Mouse (Mus musculus) right cerebral cortex, postnatal 36 days (tissue): ENCODE data around the gene Flt1.
"Not testable (repeated sequence)": the region's sequence is repeated elsewhere in the genome, so short reads cannot be mapped to it uniquely, and the experiment has no call there.

Experiments used
- DNase-seq, 2 experiments: peaks; one replicate each; pipeline ENCODE4 v3.0.0; 2022; ENCODE audit warnings: low spot score in 2 of 2, mixed read lengths in 1 of 2

Flt1 gene

DNA sequence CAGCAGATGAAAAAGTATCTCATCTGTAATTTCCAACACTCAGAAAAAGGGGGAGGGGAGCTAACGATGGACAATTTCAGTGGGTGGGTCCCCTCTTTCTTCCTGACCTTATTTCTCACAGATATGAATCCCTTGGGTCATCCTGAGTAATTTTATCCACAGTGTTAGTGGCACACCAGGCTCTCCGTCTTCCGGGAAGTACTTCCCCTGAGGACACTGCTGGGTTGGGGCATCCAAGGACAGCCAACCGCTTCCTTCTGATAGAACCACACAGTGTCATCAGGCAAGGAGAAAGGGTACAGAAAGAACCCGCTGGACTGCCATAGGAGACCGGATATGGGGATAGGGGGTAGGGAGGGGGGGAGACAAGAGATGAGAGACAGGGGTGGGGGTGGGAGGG is 111.2 kb downstream of the Flt1 start:
- DNase-seq = no peak

GRCm38 (mm10) chr5:147611348-147611747 is 114.5 kb downstream of the Flt1 start:
- DNase-seq = not testable (repeated sequence)

GRCm38 (mm10) chr5:147607256-147607975 is 118.4 kb downstream of the Flt1 start:
- no peak for DNase-seq

- DNase-seq = no peak
Observed at GRCm38 (mm10) chr5:147606751-147607150, 119.1 kb downstream of the Flt1 start.

DNA sequence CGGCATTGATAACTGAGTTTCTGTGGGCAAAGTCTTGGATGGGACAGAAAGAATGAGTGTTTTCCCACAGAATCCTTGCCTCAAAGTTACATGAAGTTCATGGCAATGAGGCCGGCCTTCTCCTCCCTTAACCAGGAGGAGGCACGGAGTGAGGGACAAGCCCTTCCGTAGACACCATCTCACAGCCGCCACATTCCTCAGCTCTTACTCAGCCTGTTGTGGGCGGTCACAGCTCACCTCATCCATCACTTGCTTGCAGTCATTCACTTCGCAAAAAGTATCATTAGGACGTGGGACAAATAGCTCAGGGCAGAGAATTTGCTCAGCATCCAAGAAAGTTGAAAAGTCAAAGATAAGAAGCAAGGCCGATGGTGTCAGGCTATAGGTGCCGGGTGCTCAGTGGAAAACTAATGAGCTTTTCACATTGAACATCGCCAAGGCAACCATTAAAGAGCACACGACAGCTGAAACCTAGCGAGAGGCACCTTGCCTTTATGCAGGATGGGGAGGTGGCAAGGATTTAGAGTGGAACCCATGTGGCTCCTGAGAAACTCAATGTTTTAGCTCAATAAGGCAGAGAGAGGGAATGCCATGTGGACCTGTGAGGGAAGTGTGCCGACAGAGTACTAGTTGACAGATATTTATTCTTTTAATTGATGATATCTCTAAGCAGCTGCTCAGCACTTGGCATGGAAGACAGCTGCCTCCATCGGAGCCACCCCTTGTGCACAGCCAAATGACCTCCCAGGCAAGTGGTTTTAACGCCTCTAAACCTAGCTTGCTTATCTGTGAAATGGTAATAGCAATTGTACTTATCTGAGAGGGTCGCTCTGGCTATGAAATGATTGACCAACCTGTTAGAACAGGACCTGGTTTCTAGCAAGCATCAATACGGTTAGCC is 124.1 kb downstream of the Flt1 start:
- no peak for DNase-seq

- DNase-seq = no peak
Observed at GRCm38 (mm10) chr5:147597825-147598224, 128.0 kb downstream of the Flt1 start.

DNA sequence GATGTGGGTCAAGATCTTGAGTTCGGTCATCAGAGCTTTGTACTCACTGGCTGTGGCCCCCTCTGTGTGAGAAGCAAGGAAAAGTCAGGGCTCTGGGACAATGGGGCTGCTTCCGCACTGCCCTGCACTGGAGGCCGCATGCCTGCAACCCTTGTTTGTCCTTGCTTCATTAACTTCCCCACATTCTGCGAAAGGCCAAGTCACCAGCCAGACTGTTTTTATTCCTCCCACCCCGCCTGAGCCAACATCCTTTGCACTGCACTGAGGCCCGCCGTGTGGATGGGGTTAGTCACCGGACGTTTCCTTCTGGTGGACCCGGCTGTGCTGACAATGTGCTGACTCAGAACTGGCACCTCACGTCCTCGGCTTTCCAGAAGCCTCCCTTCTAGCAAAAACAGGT is 136.0 kb downstream of the Flt1 start:
- DNase-seq = no peak

GRCm38 (mm10) chr5:147585070-147585469 is 140.7 kb downstream of the Flt1 start:
- no peak for DNase-seq

GRCm38 (mm10) chr5:147584648-147585047 is 141.2 kb downstream of the Flt1 start:
- no peak for DNase-seq

- peak; percentile 32 to 38 for DNase-seq
Observed at GRCm38 (mm10) chr5:147583702-147584298, 142.0 kb downstream of the Flt1 start.

DNA sequence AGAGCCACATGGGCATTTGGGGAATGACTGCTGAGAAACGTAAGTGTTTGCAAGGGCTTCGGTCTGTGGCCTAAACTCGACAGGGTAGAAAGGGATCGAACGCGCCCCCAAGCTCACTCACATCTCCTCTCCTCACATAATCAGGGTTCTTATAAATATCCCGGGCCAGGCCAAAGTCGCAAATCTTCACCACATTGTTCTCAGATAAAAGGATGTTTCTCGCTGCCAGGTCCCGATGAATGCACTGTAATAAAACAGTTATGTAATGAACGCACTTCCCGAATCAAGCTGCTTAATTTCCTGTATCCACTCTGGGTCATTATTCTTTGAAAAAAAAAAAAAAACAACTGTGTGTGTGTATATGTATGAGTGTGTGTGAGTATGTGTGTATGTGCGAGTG is 145.6 kb downstream of the Flt1 start:
- DNase-seq = no peak

GRCm38 (mm10) chr5:147579691-147580090 is 146.1 kb downstream of the Flt1 start:
- DNase-seq = no peak

DNA sequence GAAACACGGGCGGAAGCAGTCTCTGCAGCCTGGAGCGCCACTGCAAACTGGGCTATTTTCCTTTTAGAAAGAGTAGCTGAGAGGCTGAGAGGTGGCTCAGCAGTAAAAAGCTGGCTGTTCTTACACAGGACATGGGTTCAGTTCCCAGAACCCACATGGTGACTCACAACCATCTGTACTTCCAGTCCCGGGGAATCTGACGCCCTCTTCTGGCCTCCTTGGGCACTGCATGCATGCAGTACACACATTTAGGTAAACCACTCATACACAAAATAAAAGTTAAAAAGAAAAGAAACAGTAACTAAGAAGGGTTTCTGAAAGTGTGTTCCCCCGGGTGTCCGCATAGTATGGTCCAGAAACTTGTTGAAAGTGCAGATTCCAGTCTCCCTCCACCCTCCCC is 146.7 kb downstream of the Flt1 start:
- no peak for DNase-seq

- no peak for DNase-seq
Observed at GRCm38 (mm10) chr5:147577003-147577402, 148.8 kb downstream of the Flt1 start.

GRCm38 (mm10) chr5:147574517-147574916 is 151.3 kb downstream of the Flt1 start:
- DNase-seq = no peak

DNA sequence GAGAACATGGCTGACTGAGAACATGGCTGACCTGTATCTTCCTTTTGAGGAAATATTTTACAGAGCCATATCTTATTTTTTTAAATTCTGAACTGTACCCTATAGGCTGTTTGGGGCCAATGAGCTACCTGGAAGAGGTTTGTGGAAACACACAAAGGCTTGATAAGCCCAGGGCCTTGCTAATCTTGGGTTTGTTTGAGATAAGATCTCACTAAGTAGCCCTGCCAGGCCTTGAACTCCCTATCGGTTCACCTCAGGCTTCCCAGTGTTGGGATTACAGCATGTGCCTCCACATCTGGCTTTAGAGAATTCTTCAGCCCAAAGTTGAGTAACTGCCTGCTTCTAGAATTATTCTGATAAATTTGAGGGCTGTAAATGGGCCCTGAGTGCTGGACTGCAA is 152.3 kb downstream of the Flt1 start:
- no peak for DNase-seq

DNA sequence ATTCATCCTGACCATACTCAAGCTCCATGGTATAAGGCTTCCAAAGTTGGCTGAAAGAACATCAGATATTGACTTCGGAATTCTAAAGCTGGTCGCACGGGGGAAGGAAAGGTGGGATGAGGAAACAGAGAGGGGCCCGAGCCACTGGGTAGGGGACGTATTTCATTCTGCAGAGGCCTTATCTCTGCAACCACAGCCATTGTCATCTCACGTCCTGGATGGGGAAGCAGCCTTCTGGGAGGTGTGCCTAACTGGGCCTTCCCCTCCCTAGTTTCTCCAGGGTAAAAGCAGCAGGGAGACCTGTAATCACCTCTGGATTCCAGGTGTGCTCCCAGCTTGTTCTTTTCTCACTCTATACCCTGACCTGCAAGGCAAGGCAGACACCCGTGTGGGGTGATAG is 153.1 kb downstream of the Flt1 start:
- no peak for DNase-seq

- DNase-seq = no peak
Observed at GRCm38 (mm10) chr5:147566335-147566734, 159.5 kb downstream of the Flt1 start.

- peak; percentile 60 to 61 for DNase-seq
Observed at GRCm38 (mm10) chr5:147565444-147565843, 160.4 kb downstream of the Flt1 start.

GRCm38 (mm10) chr5:147564140-147564590 is 161.6 kb downstream of the Flt1 start:
- no peak for DNase-seq

DNA sequence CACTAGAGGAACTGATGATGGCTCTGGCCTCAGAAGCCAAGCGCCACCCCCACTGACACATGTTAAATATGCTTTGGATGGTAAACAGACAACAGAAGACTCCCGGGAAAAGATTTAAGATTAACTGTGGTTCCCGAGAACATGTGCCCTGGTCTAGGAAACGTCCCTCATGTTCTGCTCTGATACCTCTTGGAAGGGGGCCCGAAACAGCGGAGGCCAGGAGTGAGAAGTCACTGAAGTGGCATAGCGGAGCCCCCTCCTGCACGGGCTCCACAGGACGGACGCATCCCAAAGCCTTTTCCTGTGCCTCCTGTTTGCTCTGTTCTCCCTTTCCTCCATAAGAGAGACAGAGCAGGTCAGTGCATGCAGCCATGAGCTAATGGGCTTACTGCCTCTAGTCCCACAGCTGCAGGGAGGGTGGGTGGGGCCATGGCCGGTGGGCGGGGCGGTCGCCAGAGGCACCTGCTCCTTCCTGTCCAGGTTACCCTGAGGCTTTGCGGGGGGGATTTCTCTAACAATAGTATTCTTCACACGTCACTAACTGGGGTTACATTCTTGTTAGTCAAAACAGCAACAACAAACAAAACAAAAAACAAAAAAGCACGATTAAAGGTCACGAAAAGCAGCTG is 162.2 kb downstream of the Flt1 start:
- DNase-seq = no peak

DNA sequence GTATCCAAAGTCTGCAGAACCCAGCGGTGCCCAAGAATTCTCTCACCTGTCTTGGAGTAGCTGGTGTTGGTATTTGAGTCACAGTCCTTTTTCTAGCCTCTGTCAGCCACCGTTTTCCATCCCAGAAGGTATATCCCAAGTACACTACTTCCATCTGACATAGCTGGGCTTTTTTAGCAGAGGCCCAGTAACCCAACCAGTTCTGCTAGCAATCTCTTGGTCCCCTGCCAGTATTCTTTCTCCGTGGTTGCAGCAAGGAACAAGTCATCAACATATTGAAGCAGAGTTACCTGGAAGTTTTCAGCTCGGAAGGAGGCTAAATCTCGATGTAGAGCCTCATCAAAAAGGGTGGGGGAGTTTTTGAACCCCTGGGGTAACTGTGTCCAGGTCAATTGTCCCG is 168.2 kb downstream of the Flt1 start:
- not testable (repeated sequence) for DNase-seq
